Mouse (Mus musculus) hindbrain, embryonic 15.5 days (tissue): ENCODE data around the gene Ncdn. TPM values are rescaled to one million over a fixed set of nuclear protein-coding genes. Genes with fewer than 3 reads are reported as not detected.

ENCODE experiments used
- ATAC-seq: fragments of 200-750 bp; cut with Nextera tagmentation; 2 replicates; pipeline ENCODE4 v1.8.0; 2017; ENCODE audit warnings: low read depth, moderate number of reproducible peaks, moderate TSS enrichment; ENCODE audit not compliant: low FRiP score
- H3K27ac ChIP-seq: fragments of 300-500 bp; sonication (generic); replicated peaks from 2 replicates; pipeline ENCODE4 v1.5.1; 2015; ENCODE audit warnings: mild to moderate bottlenecking, inconsistent platforms
- H3K27me3 ChIP-seq: fragments of 300-500 bp; sonication (generic); 2 replicates; pipeline ENCODE4 v1.6.1; 2015; ENCODE audit warnings: control low read depth, inconsistent platforms
- H3K36me3 ChIP-seq: fragments of 300-500 bp; sonication (generic); 2 replicates; pipeline ENCODE4 v1.6.1; 2015; ENCODE audit warnings: control low read depth, inconsistent platforms
- H3K4me1 ChIP-seq: fragments of 300-500 bp; sonication (generic); replicated peaks from 2 replicates; pipeline ENCODE4 v1.6.1; 2015; ENCODE audit warnings: control low read depth, inconsistent platforms
- H3K4me2 ChIP-seq: fragments of 300-500 bp; sonication (generic); 2 replicates; pipeline ENCODE4 v1.6.1; 2015; ENCODE audit warnings: moderate library complexity, mild to moderate bottlenecking, inconsistent platforms
- H3K4me3 ChIP-seq: fragments of 300-500 bp; sonication (generic); 2 replicates; pipeline ENCODE4 v1.5.1; 2015; ENCODE audit warnings: mild to moderate bottlenecking, inconsistent platforms
- H3K9ac ChIP-seq: fragments of 300-500 bp; sonication (generic); 2 replicates; pipeline ENCODE4 v1.6.1; 2015; ENCODE audit warnings: inconsistent platforms
- H3K9me3 ChIP-seq: fragments of 300-500 bp; sonication (generic); 2 replicates; pipeline ENCODE4 v1.6.1; 2016; ENCODE audit warnings: control low read depth, inconsistent platforms
- WGBS: fragments of 180-500 bp; shearing (Covaris S2); methylation state at CpG from one replicate; pipeline ENCODE4 v1.1.7; 2015; 5-methylcytosine and 5-hydroxymethylcytosine counted together
- polyA plus RNA-seq: library from polyadenylated mRNA; unstranded; fragments of >200 nt; fragmentation: Nextera tagmentation; extraction: Ambion mirVana; gene quantifications from 2 replicates; pipeline ENCODE4 v1.2.1, GENCODE M21; 2015

Gene Ncdn
- polyA plus RNA-seq, 1 experiment from 2014 or later: 146 TPM

GRCm38 (mm10) chr4:126769800-126770563 lies 16.7 kb upstream of the Ncdn start:
- ATAC-seq: no peak

GRCm38 (mm10) chr4:126763483-126763882 lies 10.2 kb upstream of the Ncdn start:
- ATAC-seq: no peak
- Histone ChIP-seq H3K4me3 (no peak overlapping the region), H3K36me3 (peaks cover 28% of the 10 kb centered on the region), H3K4me2 (no peak overlapping the region), H3K27ac (no peak overlapping the region), H3K4me1 (no peaks in the 10 kb centered on the region), H3K9ac (no peak overlapping the region), H3K27me3 (no peaks in the 10 kb centered on the region), H3K9me3 (no peaks in the 10 kb centered on the region)
- 88% methylated on average over 2 of the region's 2 CpGs for WGBS

More at GRCm38 (mm10) chr4:126769800-126770563, 16.7 kb upstream of the Ncdn start:
- Histone ChIP-seq H3K4me3 (no peak overlapping the region), H3K27ac (no peak overlapping the region), H3K9me3 (no peaks in the 10 kb centered on the region), H3K36me3 (peaks cover 9% of the 10 kb centered on the region; the same call in 1 of the 2 replicates), H3K27me3 (no peaks in the 10 kb centered on the region), H3K4me2 (no peak overlapping the region), H3K9ac (no peak overlapping the region), H3K4me1 (no peaks in the 10 kb centered on the region)
- 94% methylated on average over 9 of the region's 9 CpGs for whole genome bisulfite sequencing

GRCm38 (mm10) chr4:126762586-126763359 lies 9.5 kb upstream of the Ncdn start:
- Histone ChIP-seq H3K36me3 (peaks cover 29% of the 10 kb centered on the region), H3K9ac (no peak overlapping the region)
- WGBS: 84% methylated on average over 11 of the region's 11 CpGs

GRCm38 (mm10) chr4:126759435-126759834 lies 6.2 kb upstream of the Ncdn start:
- ATAC-seq: no peak
- Histone ChIP-seq H3K4me2 (no peak overlapping the region), H3K27ac (no peak overlapping the region), H3K4me1 (peaks cover 11% of the 10 kb centered on the region), H3K36me3 (peaks cover 29% of the 10 kb centered on the region), H3K9me3 (no peaks in the 10 kb centered on the region), H3K9ac (no peak overlapping the region), H3K27me3 (no peaks in the 10 kb centered on the region), H3K4me3 (no peak overlapping the region)
- WGBS: 91% methylated on average over 2 of the region's 2 CpGs

More at GRCm38 (mm10) chr4:126762586-126763359, 9.5 kb upstream of the Ncdn start:
- Histone ChIP-seq H3K27me3 (no peaks in the 10 kb centered on the region), H3K4me1 (no peaks in the 10 kb centered on the region), H3K4me2 (no peak overlapping the region), H3K4me3 (no peak overlapping the region), H3K9me3 (no peaks in the 10 kb centered on the region), H3K27ac (no peak overlapping the region)
- ATAC-seq: no peak

- Histone ChIP-seq H3K27me3 (no peaks in the 10 kb centered on the region), H3K4me1 (peaks cover 14% of the 10 kb centered on the region), H3K9me3 (no peaks in the 10 kb centered on the region), H3K4me2 (no peak overlapping the region), H3K36me3 (peaks cover 26% of the 10 kb centered on the region), H3K27ac (no peak overlapping the region), H3K9ac (no peak overlapping the region), H3K4me3 (no peak overlapping the region)
- WGBS: 82% methylated on average over 5 of the region's 5 CpGs
- ATAC-seq: no peak
Observed at GRCm38 (mm10) chr4:126758299-126758698, 5.1 kb upstream of the Ncdn start.

GRCm38 (mm10) chr4:126756766-126757165 lies 3.5 kb upstream of the Ncdn start:
- no peaks in the 10 kb centered on the region for H3K9me3 ChIP-seq
- H3K4me1 ChIP-seq: peaks cover 23% of the 10 kb centered on the region
- 73% methylated on average over 4 of the region's 4 CpGs for WGBS
- H3K9ac ChIP-seq: no peak overlapping the region
- H3K27me3 ChIP-seq: no peaks in the 10 kb centered on the region
- ATAC-seq: no peak
- H3K4me3 ChIP-seq: no peak overlapping the region
- H3K4me2 ChIP-seq: no peak overlapping the region
- no peak overlapping the region for H3K27ac ChIP-seq
- peaks cover 22% of the 10 kb centered on the region for H3K36me3 ChIP-seq

- no peak for ATAC-seq
- H3K27me3 ChIP-seq: no peaks in the 10 kb centered on the region
- peak overlapping the region; percentile 75 for H3K4me3 ChIP-seq
- H3K9me3 ChIP-seq: no peaks in the 10 kb centered on the region
- H3K4me1 ChIP-seq: peaks cover 42% of the 10 kb centered on the region
- 47% methylated on average over 12 of the region's 12 CpGs for WGBS
- H3K27ac ChIP-seq: peak overlapping the region; percentile 99; the same call in 1 of the 2 replicates
- peaks cover 12% of the 10 kb centered on the region; the same call in 1 of the 2 replicates for H3K36me3 ChIP-seq
- peak overlapping the region; percentile 80 for H3K4me2 ChIP-seq
- H3K9ac ChIP-seq: peak overlapping the region; percentile 81
Observed at GRCm38 (mm10) chr4:126754736-126755374, 1.6 kb upstream of the Ncdn start.

- WGBS: under 1% methylated on average over 12 of the region's 12 CpGs
Observed at GRCm38 (mm10) chr4:126754231-126754611, 983 bp upstream of the Ncdn start.

GRCm38 (mm10) chr4:126752608-126753141 lies 563 bp downstream of the Ncdn start:
- H3K9me3 ChIP-seq: no peaks in the 10 kb centered on the region
- no peaks in the 10 kb centered on the region for H3K27me3 ChIP-seq
- WGBS: 0% methylated on average over 23 of the region's 23 CpGs
- peak overlapping the region; percentile 95 for H3K4me2 ChIP-seq
- peaks cover 59% of the 10 kb centered on the region for H3K4me1 ChIP-seq
- H3K9ac ChIP-seq: peak overlapping the region; percentile 81
- peaks cover 14% of the 10 kb centered on the region for H3K36me3 ChIP-seq
- no peak for ATAC-seq
- peak overlapping the region; percentile 99 for H3K27ac ChIP-seq
- peak overlapping the region; percentile 75 for H3K4me3 ChIP-seq

More at GRCm38 (mm10) chr4:126754231-126754611, 983 bp upstream of the Ncdn start:
- peak overlapping the region; percentile 99 for H3K27ac ChIP-seq
- H3K36me3 ChIP-seq: 0 out of 2 replicates have a peak, but pooled peaks cover 8% of the 10 kb centered on the region
- peak overlapping the region; percentile 80 for H3K4me2 ChIP-seq
- H3K9ac ChIP-seq: peak overlapping the region; percentile 81
- H3K9me3 ChIP-seq: no peaks in the 10 kb centered on the region
- ATAC-seq: no peak
- H3K4me3 ChIP-seq: peak overlapping the region; percentile 75
- peaks cover 48% of the 10 kb centered on the region for H3K4me1 ChIP-seq
- H3K27me3 ChIP-seq: no peaks in the 10 kb centered on the region

GRCm38 (mm10) chr4:126752024-126752607 lies 1.1 kb downstream of the Ncdn start:
- H3K4me1 ChIP-seq: peaks cover 59% of the 10 kb centered on the region

GRCm38 (mm10) chr4:126751556-126752023 lies 1.6 kb downstream of the Ncdn start:
- WGBS: 55% methylated on average over 10 of the region's 10 CpGs
- no peaks in the 10 kb centered on the region for H3K9me3 ChIP-seq
- ATAC-seq: no peak

More at GRCm38 (mm10) chr4:126752024-126752607, 1.1 kb downstream of the Ncdn start:
- Histone ChIP-seq H3K27ac (peak overlapping the region; percentile 99), H3K4me3 (peak overlapping the region; percentile 75), H3K36me3 (peaks cover 16% of the 10 kb centered on the region), H3K4me2 (peak overlapping the region; percentile 95), H3K9me3 (no peaks in the 10 kb centered on the region), H3K9ac (peak overlapping the region; percentile 81), H3K27me3 (no peaks in the 10 kb centered on the region)
- ATAC-seq: no peak
- 7% methylated on average over 13 of the region's 13 CpGs for WGBS

More at GRCm38 (mm10) chr4:126751556-126752023, 1.6 kb downstream of the Ncdn start:
- Histone ChIP-seq H3K27ac (no peak overlapping the region), H3K27me3 (no peaks in the 10 kb centered on the region), H3K4me1 (peaks cover 59% of the 10 kb centered on the region), H3K9ac (peak overlapping the region; percentile 81), H3K36me3 (peaks cover 21% of the 10 kb centered on the region), H3K4me2 (peak overlapping the region; percentile 95), H3K4me3 (peak overlapping the region; percentile 75)
